Mouse (Mus musculus): ENCODE data around the gene Iqschfp.

DNA sequence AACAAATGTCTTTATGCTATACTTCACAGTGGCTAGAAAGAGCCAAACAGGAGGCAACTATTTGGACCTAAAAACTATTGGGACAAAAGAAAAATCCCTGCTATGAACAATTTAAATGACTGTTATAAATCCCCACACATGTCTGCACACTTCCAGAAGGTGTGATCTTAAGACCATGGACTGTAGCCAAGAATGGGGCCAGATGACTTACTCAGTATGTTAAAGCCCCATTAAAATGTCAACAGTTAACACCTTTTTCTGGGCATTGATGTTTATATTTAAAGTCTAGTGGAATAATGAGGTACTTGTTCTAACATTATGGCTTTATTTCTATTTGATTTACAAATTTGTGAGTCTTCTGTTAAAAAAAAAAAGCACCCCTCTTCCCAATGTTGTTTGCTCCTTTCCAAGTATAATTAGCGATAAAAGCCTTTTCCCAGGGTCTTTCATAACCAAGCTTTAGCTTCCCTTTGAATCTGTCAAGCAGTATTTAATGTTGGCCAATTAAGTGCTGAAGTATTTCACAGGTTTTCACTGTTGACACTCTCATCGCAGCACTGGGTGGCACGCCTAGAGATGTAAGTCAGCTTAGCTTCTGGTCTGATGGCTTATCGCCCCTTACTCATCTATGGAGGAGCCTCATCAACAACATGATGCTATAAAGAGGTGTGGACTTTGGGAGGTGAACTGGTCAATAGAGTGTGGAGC lies 204.8 kb downstream of the Iqschfp start:
- TF ChIP-seq CTCF (IDR thresholded peaks at IDR 0.05; ENCODE audit: low read depth, low read length) (no peak), POLR2A (IDR thresholded peaks at IDR 0.05; ENCODE audit: extremely low read depth, insufficient read depth, low read length) (no peak)
